Mouse (Mus musculus) spleen, adult 2 months (tissue): ENCODE measurements around the gene Cyp26a1.

Experiments used
- CTCF ChIP-seq: fragments of 200-500 bp; IDR thresholded peaks from 2 replicates; pipeline ENCODE4 v1.5.1; 2011; ENCODE audit warnings: mild to moderate bottlenecking, inconsistent platforms; ENCODE audit not compliant: insufficient read depth, insufficient read length, insufficient replicate concordance; ENCODE audit errors: extremely low read depth
- POLR2A ChIP-seq: fragments of 200-500 bp; IDR thresholded peaks from 2 replicates; pipeline ENCODE4 v1.6.1; 2011; ENCODE audit warnings: low read depth, low read length, inconsistent platforms

GRCm38 (mm10) chr19:37696603-37697334, 829 bp upstream of the Cyp26a1 start:
- TF ChIP-seq CTCF (no peak), POLR2A (no peak)
